Mouse (Mus musculus) embryonic facial prominence, embryonic 14.5 days (tissue): ENCODE results near the gene Pnma1. TPM values are rescaled to one million over a fixed set of nuclear protein-coding genes. Genes with fewer than 3 reads are reported as not detected.

ENCODE experiments used
- ATAC-seq: fragments of 200-750 bp; cut with Nextera tagmentation; 2 replicates; pipeline ENCODE4 v1.8.0; 2017; ENCODE audit warnings: low read depth, moderate number of reproducible peaks, moderate TSS enrichment
- DNase-seq: peaks from one replicate; pipeline ENCODE4 v3.0.0-alpha.2; 2015; ENCODE audit warnings: low spot score
- H3K27ac ChIP-seq: fragments of 300-500 bp; sonication (generic); replicated peaks from 2 replicates; pipeline ENCODE4 v1.5.1; 2014; ENCODE audit warnings: low read depth, mild to moderate bottlenecking, low read length, moderate library complexity
- H3K27me3 ChIP-seq: fragments of 300-500 bp; sonication (generic); replicated peaks from 2 replicates; pipeline ENCODE4 v1.6.1; 2014; ENCODE audit warnings: low read length; ENCODE audit not compliant: control insufficient read depth, insufficient read depth
- H3K36me3 ChIP-seq: fragments of 300-500 bp; sonication (generic); 2 replicates; pipeline ENCODE4 v1.6.1; 2014; ENCODE audit warnings: low read length, mixed read lengths; ENCODE audit not compliant: control insufficient read depth, insufficient read depth
- H3K4me1 ChIP-seq: fragments of 300-500 bp; sonication (generic); 2 replicates; pipeline ENCODE4 v1.6.1; 2014; ENCODE audit warnings: antibody characterized with exemption, low read length; ENCODE audit not compliant: control insufficient read depth, insufficient read depth
- H3K4me2 ChIP-seq: fragments of 300-500 bp; sonication (generic); 2 replicates; pipeline ENCODE4 v1.6.1; 2014; ENCODE audit warnings: low read depth, mild to moderate bottlenecking, low read length, moderate library complexity, mixed read lengths
- H3K4me3 ChIP-seq: fragments of 300-500 bp; sonication (generic); 2 replicates; pipeline ENCODE4 v1.5.1; 2014; ENCODE audit warnings: low read depth, mild to moderate bottlenecking, low read length
- H3K9ac ChIP-seq: fragments of 300-500 bp; sonication (generic); 2 replicates; pipeline ENCODE4 v1.6.1; 2014; ENCODE audit warnings: low read depth, mild to moderate bottlenecking, low read length, moderate library complexity, mixed read lengths
- H3K9me3 ChIP-seq: fragments of 300-500 bp; sonication (generic); 2 replicates; pipeline ENCODE4 v1.6.1; 2016; ENCODE audit warnings: low read length; ENCODE audit not compliant: control insufficient read depth
- WGBS: fragments of 180-500 bp; shearing (Covaris S2); extraction: QIAGEN DNeasy Blood & Tissue Kit; methylation state at CpG from one replicate; pipeline ENCODE4 v1.1.7; 2014; 5-methylcytosine and 5-hydroxymethylcytosine counted together
- polyA plus RNA-seq: library from polyadenylated mRNA; unstranded; fragments of >200 nt; fragmentation: Nextera tagmentation; extraction: Ambion mirVana; gene quantifications from 2 replicates; pipeline ENCODE4 v1.2.1, GENCODE M21; 2014

Pnma1 gene
- polyA plus RNA-seq, 1 experiment from 2014 or later = 1.4 TPM

- 0 out of 2 replicates have a peak overlapping the region, but pooled peaks have one; percentile 79 for H3K4me3 ChIP-seq
- H3K9ac ChIP-seq = 0 out of 2 replicates have a peak overlapping the region, but pooled peaks have one; percentile 92
- H3K27me3 ChIP-seq = no peaks in the 10 kb centered on the region
- H3K9me3 ChIP-seq = no peaks in the 10 kb centered on the region
- DNase-seq (no peak), ATAC-seq (no peak)
- H3K36me3 ChIP-seq = no peaks in the 10 kb centered on the region
- peak overlapping the region; percentile 97 for H3K4me2 ChIP-seq
- H3K4me1 ChIP-seq = peaks cover 74% of the 10 kb centered on the region
- H3K27ac ChIP-seq = no peak overlapping the region
- 63% methylated on average over 7 of the region's 7 CpGs for WGBS
Observed at GRCm38 (mm10) chr12:84191190-84191589, 42.9 kb upstream of the Pnma1 start.

- no peaks in the 10 kb centered on the region for H3K9me3 ChIP-seq
- no peaks in the 10 kb centered on the region for H3K36me3 ChIP-seq
- ATAC-seq (no peak), DNase-seq (no peak)
- no peak overlapping the region for H3K27ac ChIP-seq
- H3K4me1 ChIP-seq = peaks cover 73% of the 10 kb centered on the region
- H3K27me3 ChIP-seq = no peaks in the 10 kb centered on the region
- 50% methylated on average over 12 of the region's 15 CpGs for WGBS
- 0 out of 2 replicates have a peak overlapping the region, but pooled peaks have one; percentile 0 for H3K4me2 ChIP-seq
- no peak overlapping the region for H3K4me3 ChIP-seq
- no peak overlapping the region for H3K9ac ChIP-seq
Observed at GRCm38 (mm10) chr12:84190151-84190820, 42.0 kb upstream of the Pnma1 start.

GRCm38 (mm10) chr12:84188881-84189444 lies 40.7 kb upstream of the Pnma1 start:
- Histone ChIP-seq H3K9ac (peak overlapping the region; percentile 37), H3K36me3 (no peaks in the 10 kb centered on the region), H3K27ac (0 out of 2 replicates have a peak overlapping the region, but pooled peaks have one; percentile 64), H3K4me2 (peak overlapping the region; percentile 18; the same call in 1 of the 2 replicates), H3K9me3 (no peaks in the 10 kb centered on the region), H3K4me3 (no peak overlapping the region), H3K27me3 (no peaks in the 10 kb centered on the region), H3K4me1 (peaks cover 68% of the 10 kb centered on the region)
- no peak for DNase-seq
- 56% methylated on average over 14 of the region's 14 CpGs for WGBS
- no peak for ATAC-seq

GRCm38 (mm10) chr12:84187752-84188601 lies 39.7 kb upstream of the Pnma1 start:
- Histone ChIP-seq H3K4me1 (peaks cover 68% of the 10 kb centered on the region), H3K27ac (peak overlapping the region; percentile 64), H3K9ac (0 out of 2 replicates have a peak overlapping the region, but pooled peaks have one; percentile 37), H3K36me3 (no peaks in the 10 kb centered on the region), H3K27me3 (no peaks in the 10 kb centered on the region), H3K4me3 (no peak overlapping the region), H3K4me2 (peak overlapping the region; percentile 18; the same call in 1 of the 2 replicates), H3K9me3 (no peaks in the 10 kb centered on the region)
- peak; percentile 70 for DNase-seq
- peak; percentile 27; the same call in 1 of the 2 replicates for ATAC-seq
- 53% methylated on average over 15 of the region's 15 CpGs for WGBS

GRCm38 (mm10) chr12:84186950-84187349 lies 38.7 kb upstream of the Pnma1 start:
- no peak overlapping the region for H3K9ac ChIP-seq
- no peaks in the 10 kb centered on the region for H3K9me3 ChIP-seq
- peak overlapping the region; percentile 64 for H3K27ac ChIP-seq
- WGBS = 57% methylated on average over 5 of the region's 5 CpGs
- no peak overlapping the region for H3K4me3 ChIP-seq
- DNase-seq (peak; percentile 72), ATAC-seq (peak; percentile 20; the same call in 1 of the 2 replicates)
- H3K4me2 ChIP-seq = no peak overlapping the region
- peaks cover 63% of the 10 kb centered on the region for H3K4me1 ChIP-seq
- no peaks in the 10 kb centered on the region for H3K27me3 ChIP-seq
- no peaks in the 10 kb centered on the region for H3K36me3 ChIP-seq

- WGBS = 81% methylated on average over 3 of the region's 3 CpGs
- Histone ChIP-seq H3K27me3 (no peaks in the 10 kb centered on the region), H3K4me3 (no peak overlapping the region), H3K4me2 (no peak overlapping the region), H3K9me3 (no peaks in the 10 kb centered on the region), H3K36me3 (no peaks in the 10 kb centered on the region), H3K27ac (no peak overlapping the region), H3K4me1 (peaks cover 63% of the 10 kb centered on the region), H3K9ac (no peak overlapping the region)
- DNase-seq (no peak), ATAC-seq (no peak)
Observed at GRCm38 (mm10) chr12:84186536-84186935, 38.2 kb upstream of the Pnma1 start.

- Histone ChIP-seq H3K27ac (peak overlapping the region; percentile 13), H3K36me3 (no peaks in the 10 kb centered on the region)
- peak; percentile 53 for DNase-seq
Observed at GRCm38 (mm10) chr12:84185547-84185946, 37.3 kb upstream of the Pnma1 start.

GRCm38 (mm10) chr12:84184979-84185378 lies 36.7 kb upstream of the Pnma1 start:
- DNase-seq (no peak), ATAC-seq (no peak)
- H3K4me1 ChIP-seq = peaks cover 61% of the 10 kb centered on the region
- no peak overlapping the region for H3K9ac ChIP-seq
- H3K4me2 ChIP-seq = no peak overlapping the region
- H3K36me3 ChIP-seq = no peaks in the 10 kb centered on the region
- no peaks in the 10 kb centered on the region for H3K27me3 ChIP-seq
- 71% methylated on average over 5 of the region's 5 CpGs for WGBS
- no peaks in the 10 kb centered on the region for H3K9me3 ChIP-seq
- peak overlapping the region; percentile 39; the same call in 1 of the 2 replicates for H3K27ac ChIP-seq
- H3K4me3 ChIP-seq = no peak overlapping the region

More at GRCm38 (mm10) chr12:84185547-84185946, 37.3 kb upstream of the Pnma1 start:
- no peak overlapping the region for H3K4me3 ChIP-seq
- peaks cover 63% of the 10 kb centered on the region for H3K4me1 ChIP-seq
- WGBS = 48% methylated on average over 6 of the region's 6 CpGs
- no peak for ATAC-seq
- no peaks in the 10 kb centered on the region for H3K9me3 ChIP-seq
- no peak overlapping the region for H3K4me2 ChIP-seq
- no peaks in the 10 kb centered on the region for H3K27me3 ChIP-seq
- H3K9ac ChIP-seq = no peak overlapping the region
